Mouse (Mus musculus) c-Kit-positive CD71-negative TER-119-negative erythroid progenitor cells, embryonic 14.5 days (primary cell): Measurements from ENCODE around the gene Gmfg.

Experiments used
- DNase-seq: peaks from one replicate; pipeline ENCODE4 v3.0.0-alpha.2; 2013; ENCODE audit warnings: low read depth

The Gmfg gene

GRCm38 (mm10) chr7:28436932-28437570, at the start of gene Gmfg:
Gene Gmfg, plus strand, starts transcription at chr7:28437447.
- peak; percentile 82 for DNase-seq

- no peak for DNase-seq
Observed at GRCm38 (mm10) chr7:28390331-28390730, 46.9 kb upstream of the Gmfg start.

DNA sequence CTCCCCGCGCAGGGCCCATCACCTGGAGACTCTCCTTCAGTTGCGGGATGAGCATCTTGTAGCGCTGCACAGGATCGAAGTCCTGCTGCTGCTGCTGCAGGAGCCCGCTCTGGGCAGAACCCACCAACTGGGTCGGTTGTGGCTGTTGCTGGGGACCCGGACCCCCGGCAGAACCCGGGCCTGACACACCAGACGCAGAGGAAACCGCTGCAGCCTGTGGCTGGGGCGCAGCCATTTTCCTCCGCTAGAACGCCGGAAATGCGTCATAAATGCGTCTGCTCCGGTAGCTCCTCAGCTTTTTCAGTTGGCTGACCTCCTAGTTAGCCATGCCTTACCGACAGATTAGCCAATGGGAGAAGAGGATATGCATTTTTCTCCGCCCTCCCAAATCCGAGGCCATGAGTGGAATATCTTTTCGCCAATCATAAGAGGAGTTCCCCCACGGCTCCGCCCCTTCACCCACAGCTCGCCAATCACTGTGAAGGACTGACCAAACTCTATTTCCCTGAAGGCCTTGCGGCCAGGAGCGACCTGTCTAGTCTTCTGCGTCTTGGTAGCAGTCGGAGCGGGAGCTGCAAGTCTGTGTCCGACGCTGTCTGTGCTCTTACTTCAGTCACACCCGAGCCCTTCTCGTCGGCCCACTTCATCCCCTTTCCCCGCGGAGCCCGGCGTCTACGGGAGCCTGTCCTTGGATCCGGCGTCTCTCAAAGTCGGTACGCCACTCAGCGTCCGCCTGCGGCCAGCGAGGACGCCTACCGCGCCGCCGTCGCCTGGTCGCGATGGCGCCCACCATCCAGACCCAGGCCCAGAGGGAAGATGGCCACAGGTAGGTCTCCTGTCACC, 44.6 kb upstream of the Gmfg start, which contains the start of the genes Med29 and Paf1:
Gene Med29 (minus strand): TSS at position 280 of the 843 bp plus-strand sequence.
Gene Paf1 (plus strand): TSS at position 523 of the 843 bp plus-strand sequence.
- DNase-seq: peak; percentile 97

DNA sequence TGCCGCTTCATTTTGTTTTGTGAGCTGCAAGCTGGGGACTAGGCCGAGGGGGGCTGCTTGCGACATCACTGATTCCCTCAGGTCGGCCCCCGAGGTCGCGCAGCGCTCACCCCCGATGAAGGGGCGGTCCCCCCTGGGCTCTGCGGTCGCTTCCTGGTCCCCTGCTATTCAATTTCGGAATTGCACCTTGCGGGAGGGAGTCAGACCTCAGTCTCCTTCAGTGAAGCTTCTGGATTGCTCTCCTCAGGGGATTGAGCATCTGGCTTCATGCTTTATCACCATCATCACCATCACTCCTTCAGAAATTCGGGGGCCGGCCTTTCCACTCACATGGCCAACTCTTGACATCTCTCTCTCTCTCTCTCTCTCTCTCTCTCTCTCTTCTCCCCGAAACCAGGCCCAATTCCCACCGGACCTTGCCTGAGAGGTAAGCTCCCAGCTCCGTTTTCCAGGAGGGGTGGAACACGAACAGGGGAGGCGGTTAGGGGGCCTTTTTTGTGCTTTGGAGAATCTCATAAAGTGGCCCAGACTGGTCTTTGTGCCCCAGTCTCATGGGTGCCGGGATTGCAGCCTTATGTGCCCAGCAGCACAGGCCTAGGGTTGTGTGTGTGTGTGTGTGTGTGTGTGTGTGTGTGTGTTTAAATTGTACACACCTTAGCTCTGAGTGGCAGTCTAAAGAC, 43.8 kb upstream of the Gmfg start:
- DNase-seq: no peak

DNA sequence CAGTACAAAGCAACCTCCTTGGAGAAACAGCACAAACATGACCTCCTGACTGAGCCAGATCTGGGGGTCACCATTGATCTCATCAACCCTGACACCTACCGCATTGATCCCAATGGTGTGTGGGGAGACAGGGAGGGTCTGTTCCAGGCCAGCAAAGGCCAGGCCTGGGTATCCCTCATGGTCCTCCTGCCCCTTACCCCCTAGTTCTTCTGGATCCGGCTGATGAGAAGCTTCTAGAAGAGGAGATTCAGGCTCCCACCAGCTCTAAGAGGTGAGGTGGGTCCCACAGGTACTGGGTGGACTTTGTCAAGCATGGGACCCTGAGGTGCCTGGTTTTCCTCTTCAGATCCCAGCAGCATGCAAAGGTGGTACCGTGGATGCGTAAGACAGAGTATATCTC, 41.8 kb upstream of the Gmfg start:
- DNase-seq: no peak

DNA sequence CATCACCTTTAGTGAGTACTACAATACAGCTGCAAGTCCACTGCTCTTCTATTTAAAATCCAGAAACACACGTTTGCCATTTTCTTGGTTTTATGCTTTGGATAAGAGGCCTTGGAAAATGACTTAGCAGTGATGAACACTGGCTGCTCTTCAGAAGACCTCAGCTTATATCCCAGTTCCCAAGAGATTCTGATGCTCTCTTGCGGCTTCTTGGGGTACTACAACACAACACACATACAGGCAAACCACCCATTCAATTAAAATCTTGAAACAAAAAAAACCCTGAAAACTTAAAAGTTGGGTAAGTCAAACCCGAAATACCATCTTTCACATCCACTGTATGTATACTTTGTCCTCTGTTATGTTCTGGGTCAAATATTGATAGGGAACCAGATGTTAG, 39.2 kb upstream of the Gmfg start:
- peak; percentile 19 for DNase-seq

DNA sequence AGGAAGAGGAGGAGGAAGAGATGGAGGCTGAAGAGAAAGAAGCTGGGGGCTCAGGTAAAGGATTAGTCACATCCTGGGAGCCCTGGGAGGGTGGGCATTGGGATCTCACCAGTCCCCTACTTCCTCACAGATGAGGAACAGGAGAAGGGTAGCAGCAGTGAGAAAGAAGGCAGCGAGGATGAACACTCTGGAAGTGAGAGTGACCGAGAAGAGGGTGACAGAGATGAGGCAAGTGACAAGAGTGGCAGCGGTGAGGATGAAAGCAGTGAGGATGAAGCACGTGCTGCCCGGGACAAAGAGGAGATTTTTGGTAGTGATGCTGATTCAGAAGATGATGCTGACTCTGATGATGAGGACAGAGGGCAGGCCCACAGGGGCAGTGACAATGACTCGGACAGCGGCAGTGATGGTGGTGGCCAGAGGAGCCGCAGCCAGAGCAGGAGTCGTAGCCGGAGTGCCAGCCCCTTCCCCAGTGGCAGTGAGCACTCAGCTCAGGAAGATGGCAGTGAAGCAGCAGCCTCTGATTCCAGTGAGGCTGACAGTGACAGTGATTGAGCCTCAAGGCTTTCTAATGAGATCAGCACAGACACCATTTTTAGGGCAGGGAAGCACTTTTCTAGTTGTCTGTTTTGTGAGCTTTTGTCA, 38.4 kb upstream of the Gmfg start:
- no peak for DNase-seq

DNA sequence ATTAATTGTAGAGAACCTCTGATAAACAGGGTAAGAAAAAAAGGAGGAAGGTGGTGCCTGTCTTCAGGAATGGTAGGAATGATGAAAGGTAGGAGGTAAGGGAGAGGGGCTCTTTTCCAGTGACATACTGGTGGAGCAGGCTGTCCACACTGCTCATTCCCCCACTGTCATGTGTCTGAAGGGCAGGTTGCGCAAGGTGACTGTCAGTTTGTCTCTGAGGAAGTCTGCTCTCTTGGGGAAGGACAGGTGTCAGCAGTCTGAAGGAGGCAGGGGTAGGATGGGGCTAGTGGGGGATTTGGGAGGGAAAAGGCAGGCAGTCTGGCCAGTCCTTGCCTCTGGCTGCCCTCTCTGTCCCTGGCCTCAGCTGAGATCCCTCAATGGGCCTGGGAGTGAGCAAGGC, 36.2 kb upstream of the Gmfg start:
- no peak for DNase-seq

- no peak for DNase-seq
Observed at GRCm38 (mm10) chr7:28401942-28402341, 35.3 kb upstream of the Gmfg start.

DNA sequence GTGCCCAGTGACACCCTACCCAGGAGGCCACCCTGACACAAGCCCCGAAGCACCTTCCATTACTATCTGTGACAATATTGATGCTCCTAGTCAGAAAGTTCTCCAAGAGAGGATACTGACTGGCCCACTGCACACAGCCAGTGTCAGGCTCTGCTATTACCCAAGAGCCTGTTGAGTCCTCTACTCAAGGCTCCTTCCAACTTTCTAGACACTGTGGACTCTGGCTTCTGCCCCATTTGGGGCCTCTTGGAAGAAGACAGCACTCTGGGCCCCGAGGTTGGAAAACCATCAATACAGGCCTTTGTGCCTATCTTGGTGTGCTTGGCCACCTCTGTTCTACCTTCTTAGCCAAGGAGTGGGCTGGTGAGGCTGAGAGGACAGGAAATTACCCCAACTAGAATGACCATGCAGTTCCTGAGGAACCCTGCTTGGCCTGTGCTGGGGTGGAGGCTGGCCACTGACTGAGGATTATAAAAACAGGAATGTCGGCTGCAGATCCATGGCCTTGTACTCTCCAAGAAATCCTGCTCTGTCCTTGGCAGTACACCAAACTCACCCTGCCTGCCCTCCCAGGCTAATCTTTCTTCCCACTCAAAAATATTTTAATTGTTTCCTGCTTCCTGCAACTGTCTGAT, 26.3 kb upstream of the Gmfg start:
- DNase-seq: no peak

DNA sequence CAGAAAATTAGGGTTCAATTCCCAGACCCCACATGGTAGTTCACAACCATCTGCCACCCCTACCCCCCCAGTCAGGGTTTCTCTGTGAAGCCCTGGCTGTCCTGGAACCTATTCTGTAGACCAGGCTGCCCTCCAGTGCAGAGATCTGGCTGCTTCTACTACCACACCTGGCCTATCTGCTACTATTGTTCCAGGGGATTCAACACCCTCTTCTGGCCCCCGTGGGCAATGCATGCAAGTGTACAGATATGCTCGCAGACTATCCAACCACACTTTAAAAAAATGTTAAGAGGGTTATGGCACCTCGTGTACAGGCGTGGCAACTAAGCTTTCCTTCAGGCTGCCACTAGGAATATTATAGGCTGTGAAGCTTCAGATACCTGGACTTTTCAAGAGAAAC, 24.4 kb upstream of the Gmfg start:
- DNase-seq: no peak

DNA sequence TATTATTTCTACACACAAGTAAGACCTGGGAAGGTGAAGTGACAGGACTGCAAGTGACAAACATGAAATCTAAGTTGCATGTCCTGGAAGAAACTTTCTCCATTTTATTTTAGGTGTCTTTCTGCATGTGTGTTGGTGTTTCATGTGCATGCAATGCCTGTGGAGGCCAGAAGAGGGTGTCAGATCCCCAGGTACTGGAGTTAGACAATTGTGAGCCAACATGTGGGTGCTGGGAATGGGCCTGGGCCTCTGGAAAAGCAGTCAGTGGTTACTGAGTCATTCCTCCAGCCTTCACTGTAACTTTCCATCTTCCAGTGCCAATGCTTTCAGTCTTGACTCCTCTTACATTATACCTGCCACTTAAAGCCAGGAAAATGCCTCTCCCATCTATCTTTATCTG, 19.9 kb upstream of the Gmfg start:
- no peak for DNase-seq

- no peak for DNase-seq
Observed at GRCm38 (mm10) chr7:28418096-28418670, 19.1 kb upstream of the Gmfg start.

- DNase-seq: no peak
Observed at GRCm38 (mm10) chr7:28419416-28419815, 17.8 kb upstream of the Gmfg start.

GRCm38 (mm10) chr7:28423018-28423417, 14.2 kb upstream of the Gmfg start:
- no peak for DNase-seq

GRCm38 (mm10) chr7:28427738-28428137, 9.5 kb upstream of the Gmfg start:
- DNase-seq: no peak

DNA sequence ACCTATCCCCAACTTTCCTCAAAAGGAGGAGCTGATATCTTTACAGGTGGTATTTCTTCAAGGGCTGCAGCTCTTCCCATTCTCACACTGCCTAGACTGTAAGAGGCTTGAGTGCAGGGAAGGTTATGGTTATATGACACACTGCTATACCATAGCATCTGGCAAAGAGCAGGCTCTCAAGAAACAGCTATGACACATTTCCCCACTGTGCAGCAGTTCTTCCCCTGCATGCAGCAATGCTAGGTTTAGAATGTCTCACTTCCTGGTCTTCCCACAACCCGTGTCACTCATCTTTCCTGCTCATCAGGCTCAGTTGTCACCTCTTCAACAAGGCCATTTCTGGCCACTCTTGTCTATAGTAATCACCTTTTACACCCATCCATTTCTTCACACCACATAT, 6.7 kb upstream of the Gmfg start:
- no peak for DNase-seq

DNA sequence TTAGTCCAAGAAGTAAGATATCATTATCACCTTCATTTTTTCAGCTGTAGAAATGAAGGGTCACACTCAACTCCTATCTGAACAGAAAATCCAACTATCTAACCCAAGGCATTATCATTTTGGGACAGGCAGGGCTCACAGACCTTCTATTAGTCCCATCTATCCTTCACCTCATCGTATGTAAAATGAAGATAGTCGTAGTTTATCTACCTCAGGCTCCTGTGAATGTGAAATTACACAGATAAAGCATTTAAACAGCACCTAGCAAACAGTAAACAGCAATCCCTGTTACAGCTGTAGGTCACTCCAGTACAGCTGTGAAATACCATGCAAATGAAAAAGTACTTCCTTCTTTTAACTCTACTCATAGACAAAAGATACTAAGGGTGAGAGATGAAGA, 5.0 kb upstream of the Gmfg start:
- DNase-seq: no peak

DNA sequence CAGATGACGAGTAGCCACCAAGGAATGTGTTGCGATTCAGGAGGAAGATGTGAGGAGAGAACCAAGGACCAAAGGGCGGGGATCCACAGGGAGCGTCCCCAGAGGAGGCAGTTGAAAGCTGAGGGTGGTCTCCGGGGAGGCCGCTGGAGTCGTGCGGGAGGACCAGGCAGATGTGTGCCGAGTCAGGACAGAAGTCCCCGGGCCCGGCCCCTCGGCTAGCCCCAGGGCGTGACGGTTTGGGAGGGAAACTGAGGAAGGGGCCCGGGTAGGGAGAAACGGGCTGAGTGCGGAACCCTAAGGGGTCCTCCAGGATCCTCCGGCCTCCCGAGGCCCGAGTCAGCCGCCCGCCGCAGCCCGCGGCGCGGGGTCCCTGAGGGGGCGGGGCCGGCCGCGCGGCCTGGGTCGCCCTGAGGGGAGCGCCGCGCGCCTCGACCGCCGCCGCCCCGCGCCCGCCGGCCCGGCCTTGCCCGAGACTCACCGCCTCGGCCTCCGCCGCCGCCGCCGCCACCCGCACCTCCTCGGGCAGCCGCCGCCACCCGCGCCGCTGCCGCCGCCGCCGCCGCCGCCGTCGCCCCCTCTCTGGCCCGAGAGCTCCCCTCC, 1.5 kb upstream of the Gmfg start:
- no peak for DNase-seq

GRCm38 (mm10) chr7:28436271-28436904, 859 bp upstream of the Gmfg start:
- peak; percentile 95 for DNase-seq

GRCm38 (mm10) chr7:28437964-28438363, 717 bp downstream of the Gmfg start:
- DNase-seq: no peak
